9 mouse cellular contexts compared by ENCODE assay signal in the genomic region with DNA sequence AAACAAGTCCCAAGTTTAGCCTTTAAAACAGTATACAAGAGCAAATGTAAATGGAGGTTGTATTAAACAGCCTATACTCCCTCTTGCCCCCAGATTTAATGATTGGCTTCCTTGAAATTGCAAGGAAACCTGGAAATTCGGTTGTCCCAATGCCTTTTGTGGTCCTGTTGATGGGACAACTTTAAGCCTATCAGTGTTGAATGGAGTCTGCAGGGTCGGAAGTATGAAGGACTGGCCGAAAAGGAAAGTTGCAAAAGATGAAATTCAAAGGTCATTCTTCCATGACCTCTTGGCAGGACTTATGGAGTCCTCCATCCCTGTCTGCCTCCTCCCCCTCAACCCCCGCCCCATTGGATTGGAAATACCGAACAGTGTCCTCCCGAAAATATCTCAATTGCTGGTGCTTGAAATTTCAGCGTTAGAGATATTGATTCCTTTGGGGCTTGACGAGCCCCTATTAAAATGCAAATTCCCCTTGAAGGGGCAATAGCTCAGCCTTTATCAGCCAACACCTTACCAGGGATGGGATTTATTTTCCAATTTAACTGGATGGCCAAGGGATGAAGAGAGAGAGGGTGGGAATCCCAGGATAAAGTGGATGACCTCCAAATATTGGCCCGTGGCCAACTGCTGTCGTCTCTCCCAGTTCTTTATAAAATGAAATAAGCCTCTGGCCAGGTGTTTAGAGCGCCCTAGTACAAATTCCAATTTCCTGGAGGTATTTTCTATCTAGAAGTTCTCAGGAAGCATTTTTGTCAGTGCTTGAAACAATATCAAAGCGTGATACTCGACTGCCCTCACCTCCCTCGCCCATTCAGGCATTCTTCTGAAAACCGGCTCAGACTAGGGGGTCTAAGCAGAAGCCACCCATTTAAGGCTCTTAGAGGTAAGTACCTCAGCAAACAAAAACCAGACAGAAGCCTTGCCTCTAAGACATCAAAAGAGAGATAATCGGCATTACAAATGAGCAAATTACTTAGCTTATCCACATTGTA. TPM values are rescaled to one million over a fixed set of nuclear protein-coding genes. Genes with fewer than 3 reads are reported as not detected.
A peak's percentile ranks its signal among the peaks of the same experiment; 100 is the strongest.
DNase-seq lines count a peak whose midpoint lies in the region; ATAC-seq and TF ChIP-seq lines count a peak whose summit lies in the region.
"Had no signal": no experiment of that assay in that cellular context is flagged by ENCODE, and none has a peak within 500 bp of the region (broad histone marks: within the 10 kb centered on the region; RNA-seq: fewer than 3 reads in every experiment).

No protein-coding gene starts in this region.

- WGBS in lung, postnatal 0 days = 12% methylated on average over 16 of the region's 16 CpGs
- WGBS in limb, embryonic 12.5 days = 13% methylated on average over 16 of the region's 16 CpGs
- WGBS in stomach, embryonic 16.5 days = 16% methylated on average over 16 of the region's 16 CpGs

- no peaks in the 10 kb centered on the region for H3K9me3 ChIP-seq in lung, postnatal 0 days (ENCODE audit: low read length)
- H3K9me3 ChIP-seq in limb, embryonic 12.5 days = no peaks in the 10 kb centered on the region
- H3K9me3 ChIP-seq in stomach, embryonic 16.5 days (replicated peaks; ENCODE audit: control insufficient read depth, low read length) = no peaks in the 10 kb centered on the region

- no peak overlapping the region for H3K27ac ChIP-seq in lung, postnatal 0 days (ENCODE audit: low read length)
- no peak overlapping the region for H3K27ac ChIP-seq in limb, embryonic 12.5 days
- no peak overlapping the region for H3K27ac ChIP-seq in stomach, embryonic 16.5 days (ENCODE audit: low read length)

- H3K27me3 ChIP-seq in lung, postnatal 0 days (replicated peaks; ENCODE audit: insufficient read depth, low read length) = peaks cover 33% of the 10 kb centered on the region
- H3K27me3 ChIP-seq in limb, embryonic 12.5 days = peaks cover 59% of the 10 kb centered on the region
- H3K27me3 ChIP-seq in stomach, embryonic 16.5 days (ENCODE audit: control insufficient read depth, insufficient read depth, low read length) = peaks cover 40% of the 10 kb centered on the region

- H3K4me1 ChIP-seq in lung, postnatal 0 days (ENCODE audit: insufficient read depth, low read depth, low read length) = peaks cover 4% of the 10 kb centered on the region; the same call in 1 of the 2 replicates
- H3K4me1 ChIP-seq in limb, embryonic 12.5 days (replicated peaks) = peaks cover 12% of the 10 kb centered on the region; the same call in 1 of the 2 replicates
- H3K4me1 ChIP-seq in stomach, embryonic 16.5 days (ENCODE audit: control insufficient read depth, insufficient read depth, low read length) = no peaks in the 10 kb centered on the region

- peak; percentile 32 for DNase-seq in embryo, embryonic 10.5 days (ENCODE audit: low spot score)
- no peak for DNase-seq in embryo, embryonic 10 days (ENCODE audit: low spot score)
- no peak for DNase-seq in lung, postnatal 0 days (ENCODE audit: low spot score)
- no peak for DNase-seq in lung, postnatal 36 days
- no peak for DNase-seq in right cerebral cortex, postnatal 10 days (ENCODE audit: low spot score in 2 of 2)
- DNase-seq in kidney, adult 9 months = no peak

- peak overlapping the region; percentile 99; the same call in 1 of the 2 replicates for H3K4me2 ChIP-seq in lung, postnatal 0 days (replicated peaks; ENCODE audit: low read depth, low read length)
- H3K4me2 ChIP-seq in limb, embryonic 12.5 days = peak overlapping the region; percentile 98
- peak overlapping the region; percentile 98 for H3K4me2 ChIP-seq in stomach, embryonic 16.5 days (ENCODE audit: low read depth, low read length)

- TF ChIP-seq EP300 in lung, postnatal 0 days (IDR thresholded peaks at IDR 0.05) = no peak

- no peak overlapping the region for H3K4me3 ChIP-seq in lung, postnatal 0 days (ENCODE audit: low read depth, low read length)
- H3K4me3 ChIP-seq in limb, embryonic 12.5 days (replicated peaks) = peak overlapping the region; percentile 71
- peak overlapping the region; percentile 60 for H3K4me3 ChIP-seq in stomach, embryonic 16.5 days (replicated peaks; ENCODE audit: low read length)
- H3K4me3 ChIP-seq: erythroblast, embryonic 14.5 days had no signal

- no peak for ATAC-seq in lung, postnatal 0 days
- ATAC-seq in limb, embryonic 12.5 days (ENCODE audit: insufficient number of reproducible peaks, insufficient read depth, low FRiP score, low TSS enrichment, low read depth) = no peak
- ATAC-seq in stomach, embryonic 16.5 days (ENCODE audit: insufficient read depth, low FRiP score) = no peak

- no peaks in the 10 kb centered on the region for H3K36me3 ChIP-seq in lung, postnatal 0 days (ENCODE audit: insufficient read depth, low read length)
- no peaks in the 10 kb centered on the region for H3K36me3 ChIP-seq in limb, embryonic 12.5 days
- H3K36me3 ChIP-seq in stomach, embryonic 16.5 days (ENCODE audit: control insufficient read depth, insufficient read depth, low read length) = no peaks in the 10 kb centered on the region

- TF ChIP-seq CTCF in lung, postnatal 0 days (IDR thresholded peaks at IDR 0.05) = no peak

- no peak overlapping the region for H3K9ac ChIP-seq in lung, postnatal 0 days (replicated peaks; ENCODE audit: low read depth)
- H3K9ac ChIP-seq in limb, embryonic 12.5 days (replicated peaks) = peak overlapping the region; percentile 75; the same call in 1 of the 2 replicates
- no peak overlapping the region for H3K9ac ChIP-seq in stomach, embryonic 16.5 days (ENCODE audit: low read length)

RNA-seq across cellular contexts. Expression of gene Fam189a1, which starts 1.0 kb away (rescaled TPM):
- 0.07 and 0.25 TPM in 2 replicates for polyA plus RNA-seq in lung, postnatal 0 days (2015; fragmentation: Nextera tagmentation; extraction: Ambion mirVana)
- 1.6 and 2.0 TPM in 2 replicates for polyA plus RNA-seq in limb, embryonic 12.5 days (2016; fragmentation: Nextera tagmentation; extraction: Ambion mirVana)
- 0.37 and 1.8 TPM in 2 replicates for polyA plus RNA-seq in stomach, embryonic 16.5 days (2015; fragmentation: Nextera tagmentation; extraction: Ambion mirVana)
- polyA plus RNA-seq: erythroblast, embryonic 14.5 days had no signal
